Mouse (Mus musculus): ENCODE measurements around the gene Gm10563. TPM values are rescaled to one million over a fixed set of nuclear protein-coding genes. Genes with fewer than 3 reads are reported as not detected.
"Not testable (repeated sequence)": the region's sequence is repeated elsewhere in the genome, so short reads cannot be mapped to it uniquely, and the experiment has no call there.

Gene Gm10563
- polyA plus RNA-seq (2014; fragmentation: Nextera tagmentation; extraction: Ambion mirVana): not detected in 2 replicates

DNA sequence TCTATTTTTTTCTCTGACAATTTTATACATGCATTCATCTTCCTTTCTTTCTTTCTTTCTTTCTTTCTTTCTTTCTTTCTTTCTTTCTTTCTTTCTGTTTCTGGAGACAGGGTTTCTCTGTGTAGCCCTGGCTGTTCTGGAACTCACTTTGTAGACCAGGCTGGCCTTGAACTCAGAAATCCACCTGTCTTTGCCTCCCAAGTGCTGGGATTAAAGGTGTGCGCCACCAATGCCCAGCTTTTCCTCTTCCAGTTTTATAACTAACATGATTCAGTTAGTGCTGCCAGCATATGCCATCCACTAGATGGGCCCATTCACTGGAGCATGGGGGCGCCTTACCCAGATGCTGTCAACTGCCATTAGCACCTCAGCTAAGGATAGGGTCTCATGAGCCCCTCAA is at the start of gene Gm10563:
Gene Gm10563, minus strand, starts transcription at position 101 of the 400 bp plus-strand sequence.
- H3K36me3 ChIP-seq (ENCODE audit: control insufficient read depth, insufficient read depth, low read length): peaks cover 82% of the 10 kb centered on the region
- not testable (repeated sequence) for ATAC-seq (ENCODE audit: insufficient number of reproducible peaks, insufficient read depth, low FRiP score, low read depth)
- 96% methylated on average over 2 of the region's 2 CpGs for WGBS

GRCm38 (mm10) chr4:155694482-155695401 is 49.5 kb upstream of the Gm10563 start:
- H3K4me3 ChIP-seq (ENCODE audit: low read depth, low read length): peak overlapping the region; percentile 66
- peak overlapping the region; percentile 52; the same call in 1 of the 2 replicates for H3K27ac ChIP-seq (ENCODE audit: low read length)
- no peaks in the 10 kb centered on the region for H3K27me3 ChIP-seq (ENCODE audit: control insufficient read depth, insufficient read depth, low read length)
- peak overlapping the region; percentile 47 for H3K9ac ChIP-seq (replicated peaks; ENCODE audit: low read depth, low read length)
- no peaks in the 10 kb centered on the region for H3K36me3 ChIP-seq (ENCODE audit: control insufficient read depth, insufficient read depth, low read length)
- peak; percentile 64; the same call in 1 of the 2 replicates for ATAC-seq (ENCODE audit: insufficient number of reproducible peaks, insufficient read depth, low FRiP score, low read depth)
- H3K4me2 ChIP-seq (replicated peaks; ENCODE audit: low read depth, low read length): peak overlapping the region; percentile 81
- H3K4me1 ChIP-seq (ENCODE audit: control insufficient read depth, insufficient read depth, low read length): 0 out of 2 replicates have a peak, but pooled peaks cover 6% of the 10 kb centered on the region
- no peaks in the 10 kb centered on the region for H3K9me3 ChIP-seq (ENCODE audit: control insufficient read depth, low read depth, low read length)
- under 1% methylated on average over 91 of the region's 92 CpGs for WGBS

More for the DNA sequence above, at the start of gene Gm10563:
- H3K4me1 ChIP-seq (ENCODE audit: control insufficient read depth, insufficient read depth, low read length); H3K27me3 ChIP-seq (ENCODE audit: control insufficient read depth, insufficient read depth, low read length); H3K9ac ChIP-seq (replicated peaks; ENCODE audit: low read depth, low read length); H3K9me3 ChIP-seq (ENCODE audit: control insufficient read depth, low read depth, low read length); H3K4me3 ChIP-seq (ENCODE audit: low read depth, low read length); H3K27ac ChIP-seq (ENCODE audit: low read length); H3K4me2 ChIP-seq (replicated peaks; ENCODE audit: low read depth, low read length): not testable (repeated sequence)

- Histone ChIP-seq H3K36me3 (ENCODE audit: control insufficient read depth, insufficient read depth, low read length) (no peaks in the 10 kb centered on the region), H3K27ac (ENCODE audit: low read length) (peak within 1 kb of the TSS; percentile 52; the same call in 1 of the 2 replicates), H3K4me3 (ENCODE audit: low read depth, low read length) (peak within 1 kb of the TSS; percentile 66)
Observed at GRCm38 (mm10) chr4:155694111-155694481, 48.9 kb upstream of the Gm10563 start, which contains the start of gene Fndc10. TSS of gene Fndc10 (plus strand) at chr4:155694342.

GRCm38 (mm10) chr4:155692421-155692820 is 47.2 kb upstream of the Gm10563 start:
- WGBS: 90% methylated on average over 3 of the region's 3 CpGs
- H3K27ac ChIP-seq (ENCODE audit: low read length): no peak overlapping the region
- H3K36me3 ChIP-seq (ENCODE audit: control insufficient read depth, insufficient read depth, low read length): no peaks in the 10 kb centered on the region
- H3K9me3 ChIP-seq (ENCODE audit: control insufficient read depth, low read depth, low read length): no peaks in the 10 kb centered on the region
- H3K4me2 ChIP-seq (replicated peaks; ENCODE audit: low read depth, low read length): no peak overlapping the region
- no peak overlapping the region for H3K9ac ChIP-seq (replicated peaks; ENCODE audit: low read depth, low read length)
- 0 out of 2 replicates have a peak, but pooled peaks cover 6% of the 10 kb centered on the region for H3K4me1 ChIP-seq (ENCODE audit: control insufficient read depth, insufficient read depth, low read length)
- no peaks in the 10 kb centered on the region for H3K27me3 ChIP-seq (ENCODE audit: control insufficient read depth, insufficient read depth, low read length)
- no peak overlapping the region for H3K4me3 ChIP-seq (ENCODE audit: low read depth, low read length)
- ATAC-seq (ENCODE audit: insufficient number of reproducible peaks, insufficient read depth, low FRiP score, low read depth): no peak

More at GRCm38 (mm10) chr4:155694111-155694481, 48.9 kb upstream of the Gm10563 start, which contains the start of gene Fndc10:
- H3K4me2 ChIP-seq (replicated peaks; ENCODE audit: low read depth, low read length): peak within 1 kb of the TSS; percentile 81
- under 1% methylated on average over 33 of the region's 47 CpGs for WGBS
- ATAC-seq (ENCODE audit: insufficient number of reproducible peaks, insufficient read depth, low FRiP score, low read depth): peak; percentile 80
- 0 out of 2 replicates have a peak, but pooled peaks cover 6% of the 10 kb centered on the region for H3K4me1 ChIP-seq (ENCODE audit: control insufficient read depth, insufficient read depth, low read length)
- H3K27me3 ChIP-seq (ENCODE audit: control insufficient read depth, insufficient read depth, low read length): no peaks in the 10 kb centered on the region
- H3K9me3 ChIP-seq (ENCODE audit: control insufficient read depth, low read depth, low read length): no peaks in the 10 kb centered on the region
- peak within 1 kb of the TSS; percentile 47 for H3K9ac ChIP-seq (replicated peaks; ENCODE audit: low read depth, low read length)

- ATAC-seq (ENCODE audit: insufficient number of reproducible peaks, insufficient read depth, low FRiP score, low read depth): no peak
- no peaks in the 10 kb centered on the region for H3K9me3 ChIP-seq (ENCODE audit: control insufficient read depth, low read depth, low read length)
- 0 out of 2 replicates have a peak, but pooled peaks cover 6% of the 10 kb centered on the region for H3K4me1 ChIP-seq (ENCODE audit: control insufficient read depth, insufficient read depth, low read length)
- no peaks in the 10 kb centered on the region for H3K36me3 ChIP-seq (ENCODE audit: control insufficient read depth, insufficient read depth, low read length)
- no peak overlapping the region for H3K4me2 ChIP-seq (replicated peaks; ENCODE audit: low read depth, low read length)
- H3K4me3 ChIP-seq (ENCODE audit: low read depth, low read length): no peak overlapping the region
- H3K27ac ChIP-seq (ENCODE audit: low read length): no peak overlapping the region
- no peaks in the 10 kb centered on the region for H3K27me3 ChIP-seq (ENCODE audit: control insufficient read depth, insufficient read depth, low read length)
- no peak overlapping the region for H3K9ac ChIP-seq (replicated peaks; ENCODE audit: low read depth, low read length)
- WGBS: 84% methylated on average over 12 of the region's 12 CpGs
Observed at GRCm38 (mm10) chr4:155690571-155691375, 45.6 kb upstream of the Gm10563 start.

GRCm38 (mm10) chr4:155687764-155688163 is 42.6 kb upstream of the Gm10563 start:
- H3K4me2 ChIP-seq (replicated peaks; ENCODE audit: low read depth, low read length); ATAC-seq (ENCODE audit: insufficient number of reproducible peaks, insufficient read depth, low FRiP score, low read depth); H3K27me3 ChIP-seq (ENCODE audit: control insufficient read depth, insufficient read depth, low read length); H3K4me3 ChIP-seq (ENCODE audit: low read depth, low read length); H3K4me1 ChIP-seq (ENCODE audit: control insufficient read depth, insufficient read depth, low read length); H3K36me3 ChIP-seq (ENCODE audit: control insufficient read depth, insufficient read depth, low read length); H3K9me3 ChIP-seq (ENCODE audit: control insufficient read depth, low read depth, low read length); H3K9ac ChIP-seq (replicated peaks; ENCODE audit: low read depth, low read length); H3K27ac ChIP-seq (ENCODE audit: low read length): not testable (repeated sequence)
- 78% methylated on average over 4 of the region's 4 CpGs for WGBS

DNA sequence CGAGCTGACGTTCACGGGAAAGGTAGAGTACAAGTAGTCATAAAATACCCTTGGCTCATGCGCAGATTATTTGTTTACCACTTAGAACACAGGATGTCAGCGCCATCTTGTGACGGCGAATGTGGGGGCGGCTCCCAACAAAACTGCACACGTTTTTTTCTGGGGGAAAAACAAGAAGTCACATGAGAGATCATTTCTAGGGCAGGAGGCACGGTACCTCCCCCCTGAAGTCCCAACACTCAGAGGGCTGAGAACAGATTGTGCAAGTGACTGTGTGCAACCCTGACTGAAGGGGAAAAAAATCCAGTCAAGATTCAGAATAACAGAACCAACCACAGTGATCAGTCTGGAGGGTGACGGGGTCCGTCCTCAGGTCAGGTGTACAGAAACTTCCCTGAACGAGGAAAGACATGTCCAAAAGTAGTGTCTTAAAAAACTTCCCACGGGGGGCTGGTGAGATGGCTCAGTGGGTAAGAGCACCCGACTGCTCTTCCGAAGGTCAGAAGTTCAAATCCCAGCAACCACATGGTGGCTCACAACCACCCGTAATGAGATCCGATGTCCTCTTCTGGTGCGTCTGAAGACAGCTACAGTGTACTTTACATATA is 38.6 kb upstream of the Gm10563 start:
- not testable (repeated sequence) for H3K4me2 ChIP-seq (replicated peaks; ENCODE audit: low read depth, low read length); H3K4me1 ChIP-seq (ENCODE audit: control insufficient read depth, insufficient read depth, low read length); H3K27ac ChIP-seq (ENCODE audit: low read length); H3K36me3 ChIP-seq (ENCODE audit: control insufficient read depth, insufficient read depth, low read length); H3K9ac ChIP-seq (replicated peaks; ENCODE audit: low read depth, low read length); H3K27me3 ChIP-seq (ENCODE audit: control insufficient read depth, insufficient read depth, low read length); H3K9me3 ChIP-seq (ENCODE audit: control insufficient read depth, low read depth, low read length); H3K4me3 ChIP-seq (ENCODE audit: low read depth, low read length); ATAC-seq (ENCODE audit: insufficient number of reproducible peaks, insufficient read depth, low FRiP score, low read depth)
- 91% methylated on average over 16 of the region's 19 CpGs for WGBS

DNA sequence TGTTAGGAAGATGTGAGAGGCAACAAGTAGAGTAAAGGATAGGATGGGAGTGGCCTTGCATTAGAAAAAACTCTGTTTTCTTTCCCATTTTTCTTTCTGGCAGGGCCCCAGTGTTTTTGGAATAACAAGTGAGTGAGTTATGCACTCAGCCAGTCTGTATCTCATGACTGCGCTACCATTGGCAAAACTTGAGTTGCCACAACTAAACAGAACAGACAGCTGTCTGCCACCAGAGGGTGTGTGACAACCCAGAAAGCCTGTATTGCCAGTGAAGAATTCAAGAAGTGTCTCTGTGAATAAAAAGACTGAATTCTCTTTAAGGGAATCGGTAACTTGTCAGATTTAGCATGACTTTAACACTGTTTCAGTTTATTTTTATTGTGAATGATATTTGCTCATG is 30.8 kb upstream of the Gm10563 start:
- Histone ChIP-seq H3K9ac (replicated peaks; ENCODE audit: low read depth, low read length) (no peak overlapping the region), H3K4me3 (ENCODE audit: low read depth, low read length) (no peak overlapping the region), H3K36me3 (ENCODE audit: control insufficient read depth, insufficient read depth, low read length) (no peaks in the 10 kb centered on the region), H3K4me1 (ENCODE audit: control insufficient read depth, insufficient read depth, low read length) (no peaks in the 10 kb centered on the region), H3K9me3 (ENCODE audit: control insufficient read depth, low read depth, low read length) (no peaks in the 10 kb centered on the region), H3K27ac (ENCODE audit: low read length) (no peak overlapping the region), H3K4me2 (replicated peaks; ENCODE audit: low read depth, low read length) (no peak overlapping the region), H3K27me3 (ENCODE audit: control insufficient read depth, insufficient read depth, low read length) (no peaks in the 10 kb centered on the region)
- no peak for ATAC-seq (ENCODE audit: insufficient number of reproducible peaks, insufficient read depth, low FRiP score, low read depth)
- WGBS: 85% methylated on average over 2 of the region's 2 CpGs

Measured in stomach, embryonic 14.5 days (tissue).